Mouse (Mus musculus): Measurements from ENCODE around the gene Glb1l. TPM values are rescaled to one million over a fixed set of nuclear protein-coding genes. Genes with fewer than 3 reads are reported as not detected.

Gene Glb1l
- total RNA-seq, 2 experiments from 2014 or later = 2.0 to 2.5 TPM

DNA sequence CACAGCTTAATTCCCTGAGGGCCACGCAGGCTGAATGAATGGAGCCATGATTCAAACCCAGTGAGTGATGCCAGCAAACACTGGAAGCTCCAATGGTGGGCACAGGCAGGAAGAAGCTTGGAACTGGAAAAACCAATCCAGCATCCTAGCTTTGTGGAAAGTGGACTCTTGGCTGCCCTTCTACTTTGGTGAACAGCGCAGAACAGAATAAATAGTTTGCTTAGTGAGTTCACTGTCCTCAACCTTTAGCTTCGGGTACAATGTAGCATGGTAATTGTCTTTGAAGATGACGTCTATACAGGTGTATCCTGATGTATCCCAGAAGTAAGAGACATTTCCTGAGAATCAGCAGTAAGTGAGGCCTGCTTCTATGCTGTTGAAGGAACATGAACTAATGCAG, 61.9 kb downstream of the Glb1l start:
- no peak for DNase-seq

Small RNA genes within 50 kb of the gene (microRNA-seq; reads per million reads assigned to microRNA genes)
- 0 reads per million in 2 experiments for gene Gm27943

Other genes starting within 250 kb of the Glb1l start
- gene Nhej1, start 85.6 kb downstream of the Glb1l start, total RNA-seq (2021) = 1 to 10 TPM; 3.8 to 4.6 TPM
- gene Slc23a3, start 76.9 kb downstream of the Glb1l start, total RNA-seq (2021) = under 1 TPM; 0.32 to 0.49 TPM
- 10 to 100 TPM; 22.5 to 27.4 TPM for gene Cnppd1, start 68.1 kb downstream of the Glb1l start, total RNA-seq (2021)
- gene Retreg2, start 68.0 kb downstream of the Glb1l start, total RNA-seq (2021) = 10 to 100 TPM; 20.3 to 23.0 TPM
- gene Zfand2b, start 42.2 kb downstream of the Glb1l start, total RNA-seq (2021) = 10 to 100 TPM; 12.1 to 14.1 TPM
- 10 to 100 TPM; 28.5 to 29.4 TPM for gene Abcb6, start 30.4 kb downstream of the Glb1l start, total RNA-seq (2021)
- gene Ankzf1, start 18.7 kb downstream of the Glb1l start, total RNA-seq (2021) = 10 to 100 TPM in 1 of 2 experiments, 1 to 10 TPM in 1; 7.8 to 10.8 TPM
- 10 to 100 TPM; 58.8 to 68.8 TPM for gene Atg9a, start 18.6 kb downstream of the Glb1l start, total RNA-seq (2021)
- gene Stk16, start within 50 bp of the Glb1l start, total RNA-seq (2021) = 10 to 100 TPM; 35.8 to 36.5 TPM
- gene Tuba4a, start 9.1 kb upstream of the Glb1l start, total RNA-seq (2021) = 1,000 to 10,000 TPM in 1 of 2 experiments, 100 to 1,000 TPM in 1; 973 to 1,125 TPM
- gene A630095N17Rik, start 21.3 kb upstream of the Glb1l start, total RNA-seq (2021) = not detected
- 100 to 1,000 TPM; 123 to 127 TPM for gene Dnajb2, start 25.6 kb upstream of the Glb1l start, total RNA-seq (2021)
- gene Ptprn, start 53.7 kb upstream of the Glb1l start, total RNA-seq (2021) = 1 to 10 TPM; 1.2 to 2.0 TPM
- not detected for gene Resp18, start 67.6 kb upstream of the Glb1l start, total RNA-seq (2021)
- 10 to 100 TPM; 80.9 to 88.3 TPM for gene Dnpep, start 107.2 kb upstream of the Glb1l start, total RNA-seq (2021)
- gene Des, start 149.5 kb upstream of the Glb1l start, total RNA-seq (2021) = 1,000 to 10,000 TPM; 1,347 to 1,386 TPM
- 100 to 1,000 TPM; 115 TPM for gene Speg, start 164.5 kb upstream of the Glb1l start, total RNA-seq (2021)
- gene Gmppa, start 225.1 kb upstream of the Glb1l start, total RNA-seq (2021) = 10 to 100 TPM; 34.5 to 38.2 TPM
- gene Asic4, start 239.6 kb upstream of the Glb1l start, total RNA-seq (2021) = not detected

Data from heart, adult 18-20 months (tissue).